Mouse (Mus musculus) stomach, embryonic 15.5 days (tissue): Measurements from ENCODE around the gene Apol9b. TPM values are rescaled to one million over a fixed set of nuclear protein-coding genes. Genes with fewer than 3 reads are reported as not detected.
"Not testable (repeated sequence)": the region's sequence is repeated elsewhere in the genome, so short reads cannot be mapped to it uniquely, and the experiment has no call there.

ENCODE experiments used
- ATAC-seq: fragments of 200-750 bp; cut with Nextera tagmentation; 2 replicates; pipeline ENCODE4 v1.8.0; 2017; ENCODE audit warnings: low read depth, moderate number of reproducible peaks, moderate TSS enrichment; ENCODE audit not compliant: insufficient read depth, low FRiP score
- H3K27ac ChIP-seq: fragments of 300-500 bp; sonication (generic); 2 replicates; pipeline ENCODE4 v1.5.1; 2015; ENCODE audit warnings: mild to moderate bottlenecking, inconsistent platforms
- H3K27me3 ChIP-seq: fragments of 300-500 bp; sonication (generic); replicated peaks from 2 replicates; pipeline ENCODE4 v1.6.1; 2015; ENCODE audit warnings: inconsistent platforms
- H3K36me3 ChIP-seq: fragments of 300-500 bp; sonication (generic); 2 replicates; pipeline ENCODE4 v1.6.1; 2015; ENCODE audit warnings: inconsistent platforms
- H3K4me1 ChIP-seq: fragments of 300-500 bp; sonication (generic); 2 replicates; pipeline ENCODE4 v1.6.1; 2015; ENCODE audit warnings: inconsistent platforms
- H3K4me2 ChIP-seq: fragments of 300-500 bp; sonication (generic); 2 replicates; pipeline ENCODE4 v1.6.1; 2015; ENCODE audit warnings: mild to moderate bottlenecking, inconsistent platforms
- H3K4me3 ChIP-seq: fragments of 300-500 bp; sonication (generic); replicated peaks from 2 replicates; pipeline ENCODE4 v1.5.1; 2015; ENCODE audit warnings: inconsistent platforms
- H3K9ac ChIP-seq: fragments of 300-500 bp; sonication (generic); 2 replicates; pipeline ENCODE4 v1.6.1; 2015; ENCODE audit warnings: inconsistent platforms
- H3K9me3 ChIP-seq: fragments of 300-500 bp; sonication (generic); 2 replicates; pipeline ENCODE4 v1.6.1; 2016; ENCODE audit warnings: inconsistent platforms
- WGBS: fragments of 180-500 bp; shearing (Covaris S2); methylation state at CpG from one replicate; pipeline ENCODE4 v1.1.7; 2015; 5-methylcytosine and 5-hydroxymethylcytosine counted together
- polyA plus RNA-seq: library from polyadenylated mRNA; unstranded; fragments of >200 nt; fragmentation: Nextera tagmentation; extraction: Ambion mirVana; gene quantifications from 2 replicates; pipeline ENCODE4 v1.2.1, GENCODE M21; 2015

The Apol9b gene
- polyA plus RNA-seq, 1 experiment from 2014 or later = 0.13 TPM

DNA sequence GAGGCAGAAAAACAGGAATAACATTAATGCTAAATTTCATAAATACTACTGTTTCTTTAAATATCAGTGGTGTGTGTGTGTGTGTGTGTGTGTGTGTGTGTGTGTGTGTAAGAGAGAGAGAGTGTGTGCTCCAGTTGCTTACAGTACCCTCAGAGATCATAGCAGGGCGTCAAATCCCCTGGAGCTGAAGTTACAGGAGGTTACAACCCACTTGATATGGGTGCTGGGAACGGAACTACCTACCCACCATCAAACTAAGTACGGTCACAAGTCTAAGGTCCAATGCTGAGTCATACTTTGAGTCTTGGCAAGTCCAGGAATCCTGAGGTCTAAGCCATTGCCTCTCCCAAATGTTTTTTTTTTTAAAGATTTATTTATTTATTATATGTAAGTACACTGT, 1.1 kb upstream of the Apol9b start:
- 78% methylated on average over 3 of the region's 3 CpGs for WGBS
- not testable (repeated sequence) for H3K4me1 ChIP-seq, H3K9me3 ChIP-seq, H3K36me3 ChIP-seq, ATAC-seq, H3K4me2 ChIP-seq, H3K4me3 ChIP-seq, H3K27me3 ChIP-seq, H3K27ac ChIP-seq, H3K9ac ChIP-seq

DNA sequence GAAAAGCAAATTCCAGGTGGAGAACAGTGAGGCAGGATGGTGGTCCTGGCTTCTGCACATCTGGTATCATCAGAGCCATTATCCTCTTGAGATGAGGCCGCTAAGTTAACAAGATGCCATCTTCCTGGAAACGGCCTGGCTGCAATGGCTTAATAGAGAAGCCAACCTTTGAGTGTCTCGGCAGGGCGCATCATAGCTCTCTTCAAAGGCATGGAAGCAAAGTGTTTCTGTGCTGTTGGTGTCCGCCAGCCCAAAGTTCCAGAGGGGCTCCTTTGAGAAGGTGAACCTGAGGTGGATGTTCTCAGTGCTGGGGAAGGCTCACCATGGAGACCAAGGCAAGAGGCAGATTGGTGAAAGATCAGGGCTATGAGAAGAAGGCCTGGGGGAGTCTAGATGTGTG, 2.8 kb downstream of the Apol9b start:
- Histone ChIP-seq H3K4me3 (no peak overlapping the region), H3K27me3 (no peaks in the 10 kb centered on the region), H3K9me3 (no peaks in the 10 kb centered on the region), H3K27ac (no peak overlapping the region), H3K9ac (no peak overlapping the region), H3K4me2 (no peak overlapping the region), H3K4me1 (no peaks in the 10 kb centered on the region), H3K36me3 (no peaks in the 10 kb centered on the region)
- ATAC-seq = no peak
- WGBS = 91% methylated on average over 5 of the region's 5 CpGs

DNA sequence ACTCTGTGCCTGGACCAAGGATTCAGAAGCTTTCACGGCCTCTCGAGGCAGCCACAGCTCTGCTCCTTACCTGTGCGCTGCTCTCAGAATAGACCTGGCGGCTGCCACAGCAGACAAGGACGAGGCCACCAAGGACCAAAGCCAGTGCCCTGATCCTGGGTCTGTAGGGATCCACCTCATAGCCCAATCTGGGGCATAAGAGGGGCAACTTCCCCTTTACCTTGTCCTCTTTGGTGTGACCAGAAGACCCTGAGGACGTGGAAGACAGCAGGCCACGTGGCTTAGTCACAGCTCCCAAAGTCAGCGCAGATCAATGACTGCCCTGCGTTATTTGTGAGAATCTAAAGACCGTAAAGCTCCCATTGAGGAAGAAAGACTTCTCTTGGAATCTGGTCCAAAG, 4.0 kb downstream of the Apol9b start:
- not testable (repeated sequence) for H3K36me3 ChIP-seq, H3K4me1 ChIP-seq, H3K9me3 ChIP-seq, H3K9ac ChIP-seq, H3K27me3 ChIP-seq, H3K4me3 ChIP-seq, H3K4me2 ChIP-seq, H3K27ac ChIP-seq, ATAC-seq
- 72% methylated on average over 10 of the region's 10 CpGs for WGBS

DNA sequence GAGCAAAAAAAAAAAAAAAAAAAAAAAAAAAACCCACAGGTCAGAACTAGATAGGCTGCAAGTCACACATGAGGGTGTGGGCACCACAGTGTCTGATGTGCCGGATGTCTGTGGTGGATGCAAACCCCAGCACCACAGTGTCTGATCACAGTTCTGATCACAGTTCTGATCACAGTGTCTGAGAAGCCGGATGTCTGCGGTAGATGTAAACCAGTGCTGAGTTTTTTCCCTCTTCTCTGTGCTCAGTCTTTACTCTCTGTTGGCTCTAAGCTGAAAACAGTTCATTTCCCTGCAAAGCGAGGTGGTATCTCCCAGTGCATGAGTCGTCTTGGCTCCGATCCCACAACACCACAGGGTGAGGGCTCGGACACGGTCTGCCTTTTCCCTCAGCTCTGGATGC, 4.5 kb downstream of the Apol9b start:
- ATAC-seq, H3K36me3 ChIP-seq, H3K27me3 ChIP-seq, H3K9me3 ChIP-seq, H3K4me2 ChIP-seq, H3K9ac ChIP-seq, H3K4me3 ChIP-seq, H3K4me1 ChIP-seq, H3K27ac ChIP-seq: not testable (repeated sequence)
- 57% methylated on average over 8 of the region's 8 CpGs for WGBS

DNA sequence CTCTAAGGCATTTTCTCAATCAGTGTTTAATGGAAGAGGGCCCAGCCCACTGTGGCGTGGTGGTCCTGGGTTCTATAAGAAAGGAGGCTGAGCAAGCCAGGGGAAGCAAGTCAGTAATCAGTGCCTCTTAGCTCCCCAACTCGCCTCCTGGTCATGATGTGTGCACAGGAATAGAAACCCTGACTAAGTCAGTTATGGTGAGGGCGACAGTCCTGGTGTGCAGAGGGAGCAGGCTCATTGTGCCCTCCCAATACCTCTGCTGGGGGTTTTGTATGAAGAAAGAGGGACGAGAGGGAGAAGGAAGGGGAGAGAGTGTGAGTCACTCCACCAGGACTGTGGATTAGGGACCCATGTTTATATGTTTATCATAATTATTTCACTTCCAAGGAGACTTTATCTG, 5.1 kb downstream of the Apol9b start:
- ATAC-seq, H3K4me3 ChIP-seq, H3K9me3 ChIP-seq, H3K4me1 ChIP-seq, H3K9ac ChIP-seq, H3K36me3 ChIP-seq, H3K27me3 ChIP-seq, H3K4me2 ChIP-seq, H3K27ac ChIP-seq: not testable (repeated sequence)
- 63% methylated on average over 4 of the region's 4 CpGs for WGBS

DNA sequence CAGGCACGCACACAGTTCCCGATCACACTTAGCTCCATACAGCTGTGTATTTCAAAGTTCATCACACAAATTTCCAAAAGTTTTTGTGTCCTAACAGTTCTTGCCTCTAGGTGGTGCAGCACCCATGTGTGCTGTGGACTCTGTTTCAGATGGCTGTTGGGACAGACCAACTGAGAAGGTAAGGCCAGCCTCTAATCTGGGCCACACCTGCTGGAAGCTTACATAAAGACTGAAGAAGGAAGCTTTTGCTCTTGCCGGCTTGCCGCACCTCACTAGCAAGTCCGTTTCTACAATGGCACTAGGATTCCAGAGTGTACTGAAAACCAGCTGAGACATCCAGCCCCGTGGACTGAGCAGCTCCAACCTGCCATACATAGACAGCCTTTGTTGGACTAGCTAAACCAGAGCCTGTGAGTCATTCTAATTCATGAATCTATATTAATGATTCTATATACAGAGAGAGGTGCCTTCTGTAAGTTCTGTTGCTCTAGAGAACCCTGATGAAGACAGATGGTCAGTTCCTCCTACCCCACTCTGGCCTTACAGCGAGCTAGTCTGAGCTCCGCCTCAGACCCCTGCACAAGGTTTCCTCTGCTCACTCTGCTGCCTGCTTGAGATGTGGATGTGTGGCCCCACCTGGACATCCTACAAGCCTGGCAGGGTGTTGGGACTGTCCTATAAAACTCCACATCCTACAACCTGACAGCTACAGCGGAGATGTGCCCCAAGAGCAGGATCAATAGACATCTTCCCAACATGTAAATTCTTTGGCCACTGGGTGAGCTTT, 11.9 kb downstream of the Apol9b start:
- no peaks in the 10 kb centered on the region for H3K4me1 ChIP-seq
- WGBS = 66% methylated on average over 9 of the region's 9 CpGs
- H3K27ac ChIP-seq = no peak overlapping the region
- H3K27me3 ChIP-seq = no peaks in the 10 kb centered on the region
- H3K9me3 ChIP-seq = no peaks in the 10 kb centered on the region
- H3K36me3 ChIP-seq = no peaks in the 10 kb centered on the region
- H3K4me2 ChIP-seq = no peak overlapping the region
- no peak overlapping the region for H3K9ac ChIP-seq
- H3K4me3 ChIP-seq = no peak overlapping the region
- ATAC-seq = peak; percentile 72

DNA sequence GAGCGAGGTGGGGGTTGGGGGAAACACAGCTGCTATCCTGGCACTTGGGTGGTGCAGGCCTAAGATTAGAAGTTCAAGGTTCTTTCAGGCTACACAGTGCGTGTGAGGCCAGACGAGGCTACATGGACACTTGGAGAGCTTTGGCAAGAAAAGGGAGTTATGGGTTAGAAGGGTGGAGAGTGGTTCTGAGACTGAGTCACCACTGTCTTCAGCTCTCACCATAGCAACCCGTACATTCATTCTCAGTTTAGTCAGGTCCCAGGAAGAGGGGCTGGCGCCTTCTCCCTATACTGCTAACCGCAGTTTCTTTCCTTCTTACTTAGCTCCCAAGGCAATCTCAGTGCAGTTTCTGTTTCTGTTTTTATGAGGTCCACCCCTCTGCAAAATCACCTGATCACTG, 12.7 kb downstream of the Apol9b start:
- not testable (repeated sequence) for H3K27me3 ChIP-seq, ATAC-seq, H3K27ac ChIP-seq, H3K36me3 ChIP-seq, H3K9me3 ChIP-seq, H3K4me1 ChIP-seq, H3K4me2 ChIP-seq, H3K4me3 ChIP-seq, H3K9ac ChIP-seq
- WGBS = 63% methylated on average over 6 of the region's 6 CpGs

DNA sequence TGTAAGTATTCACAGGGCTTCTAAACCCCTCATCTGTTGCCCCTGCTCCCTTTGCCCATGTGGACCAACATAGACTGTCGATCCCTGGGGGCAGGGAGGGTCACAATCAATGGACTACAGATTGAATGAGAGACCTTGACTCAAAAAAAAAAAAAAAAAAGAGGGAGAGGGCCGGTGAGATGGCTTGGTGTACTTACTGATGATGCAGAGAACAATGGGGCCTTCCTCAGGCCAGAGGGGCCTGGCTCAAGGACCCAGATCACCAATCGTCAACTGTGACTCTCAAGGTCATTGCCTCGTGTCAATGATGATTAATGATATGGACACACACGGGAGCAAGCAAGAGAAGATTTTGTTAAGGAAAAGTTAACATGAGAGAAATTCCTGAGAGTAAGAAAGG, 15.8 kb downstream of the Apol9b start:
- Histone ChIP-seq H3K9me3 (no peaks in the 10 kb centered on the region), H3K9ac (no peak overlapping the region), H3K4me2 (no peak overlapping the region), H3K4me1 (no peaks in the 10 kb centered on the region), H3K4me3 (no peak overlapping the region), H3K27me3 (0 out of 2 replicates have a peak, but pooled peaks cover 3% of the 10 kb centered on the region), H3K36me3 (no peaks in the 10 kb centered on the region), H3K27ac (no peak overlapping the region)
- no peak for ATAC-seq
- 30% methylated on average over 5 of the region's 5 CpGs for WGBS

DNA sequence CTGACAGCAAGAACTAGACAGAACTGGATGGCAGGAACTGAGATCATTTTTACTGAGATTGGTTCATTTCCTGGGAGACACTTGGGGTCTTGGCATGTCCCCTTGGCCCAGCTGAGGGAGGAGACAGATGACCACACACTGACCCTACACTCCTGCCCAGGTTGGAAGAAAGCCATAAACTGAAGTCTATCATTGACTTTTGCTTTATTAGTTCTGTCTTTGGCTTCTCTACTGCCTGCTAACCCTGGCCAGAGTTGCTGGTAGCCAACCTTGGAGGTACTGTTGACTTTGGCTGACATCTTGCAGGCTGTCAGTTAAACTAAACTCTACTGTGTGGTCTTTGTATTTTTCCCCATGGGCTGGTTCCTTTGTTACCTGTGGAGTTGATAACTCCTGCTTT, 16.2 kb downstream of the Apol9b start:
- no peaks in the 10 kb centered on the region for H3K36me3 ChIP-seq
- H3K4me3 ChIP-seq = no peak overlapping the region
- H3K27ac ChIP-seq = no peak overlapping the region
- H3K4me2 ChIP-seq = no peak overlapping the region
- no peaks in the 10 kb centered on the region for H3K9me3 ChIP-seq
- 0 out of 2 replicates have a peak, but pooled peaks cover 3% of the 10 kb centered on the region for H3K27me3 ChIP-seq
- H3K4me1 ChIP-seq = no peaks in the 10 kb centered on the region
- H3K9ac ChIP-seq = no peak overlapping the region
- no peak for ATAC-seq

DNA sequence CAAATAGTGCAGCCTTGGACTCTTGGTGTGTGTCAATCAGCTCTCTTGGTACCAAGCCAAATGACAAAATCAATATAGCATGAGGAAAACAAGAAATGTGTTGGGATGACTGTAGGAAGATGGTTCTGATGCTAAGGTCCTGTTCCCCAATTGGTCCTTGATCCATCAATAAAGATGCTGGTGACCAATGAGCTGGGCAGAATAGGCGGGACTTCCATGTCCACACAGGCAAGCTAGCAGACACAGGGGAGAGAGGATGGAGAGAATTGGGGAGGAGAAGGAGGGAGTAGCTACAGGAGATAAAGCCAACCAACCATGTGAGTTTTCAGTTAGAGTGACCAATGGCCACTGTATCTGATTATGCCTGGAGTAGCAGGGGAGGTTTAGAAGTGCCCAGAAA, 17.5 kb downstream of the Apol9b start:
- 100% methylated on average over 1 of the region's 1 CpGs for WGBS
- Histone ChIP-seq H3K9ac (no peak overlapping the region), H3K4me1 (no peaks in the 10 kb centered on the region), H3K27ac (no peak overlapping the region), H3K36me3 (no peaks in the 10 kb centered on the region), H3K9me3 (no peaks in the 10 kb centered on the region), H3K4me3 (no peak overlapping the region), H3K4me2 (no peak overlapping the region), H3K27me3 (0 out of 2 replicates have a peak, but pooled peaks cover 3% of the 10 kb centered on the region)
- ATAC-seq = no peak

DNA sequence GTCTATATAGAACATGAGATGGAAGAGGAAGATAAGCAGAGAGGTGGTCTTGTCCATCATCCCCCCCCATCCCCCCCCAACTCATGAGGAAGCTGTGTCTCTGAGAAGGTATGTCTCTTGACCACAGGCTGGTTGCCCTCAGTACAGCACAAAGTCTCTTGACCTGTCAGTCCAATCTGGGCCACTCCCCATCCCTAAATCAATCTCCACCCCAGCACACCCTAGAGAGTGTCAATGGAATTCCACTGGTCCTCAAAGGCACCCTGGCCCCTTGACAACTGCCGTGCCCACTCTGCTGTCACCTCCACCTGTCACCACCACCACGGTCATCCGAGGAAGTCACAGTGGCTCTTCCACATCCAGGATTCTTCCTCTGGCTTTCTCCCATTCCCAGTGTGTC, 19.6 kb downstream of the Apol9b start:
- H3K9me3 ChIP-seq = no peaks in the 10 kb centered on the region

DNA sequence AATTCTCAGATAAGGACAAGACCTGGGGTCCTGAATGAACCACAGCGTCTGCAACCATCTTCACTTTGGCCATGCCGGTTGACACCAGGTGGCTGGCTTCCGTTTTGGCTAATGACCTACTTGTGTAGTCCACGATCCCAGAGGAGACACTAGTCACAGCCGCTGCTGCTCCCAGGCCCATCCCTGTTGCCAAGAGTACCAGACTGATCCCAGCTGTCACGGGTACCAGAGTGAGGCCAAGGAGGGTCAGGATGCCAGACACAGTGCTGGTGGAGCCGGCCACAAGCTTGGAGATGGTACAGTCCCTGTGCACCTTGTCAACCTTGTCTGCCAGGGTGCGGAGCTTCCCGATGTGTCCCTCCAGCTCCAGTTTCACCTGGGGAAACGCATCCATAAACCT, 20.9 kb downstream of the Apol9b start:
- H3K27me3 ChIP-seq = 0 out of 2 replicates have a peak, but pooled peaks cover 3% of the 10 kb centered on the region

More for the DNA sequence above, 19.6 kb downstream of the Apol9b start:
- H3K27ac ChIP-seq = no peak overlapping the region
- no peak for ATAC-seq
- no peaks in the 10 kb centered on the region for H3K4me1 ChIP-seq
- H3K4me3 ChIP-seq = no peak overlapping the region
- no peaks in the 10 kb centered on the region for H3K36me3 ChIP-seq
- H3K4me2 ChIP-seq = no peak overlapping the region
- no peak overlapping the region for H3K9ac ChIP-seq
- H3K27me3 ChIP-seq = 0 out of 2 replicates have a peak, but pooled peaks cover 3% of the 10 kb centered on the region
- WGBS = 76% methylated on average over 3 of the region's 3 CpGs

DNA sequence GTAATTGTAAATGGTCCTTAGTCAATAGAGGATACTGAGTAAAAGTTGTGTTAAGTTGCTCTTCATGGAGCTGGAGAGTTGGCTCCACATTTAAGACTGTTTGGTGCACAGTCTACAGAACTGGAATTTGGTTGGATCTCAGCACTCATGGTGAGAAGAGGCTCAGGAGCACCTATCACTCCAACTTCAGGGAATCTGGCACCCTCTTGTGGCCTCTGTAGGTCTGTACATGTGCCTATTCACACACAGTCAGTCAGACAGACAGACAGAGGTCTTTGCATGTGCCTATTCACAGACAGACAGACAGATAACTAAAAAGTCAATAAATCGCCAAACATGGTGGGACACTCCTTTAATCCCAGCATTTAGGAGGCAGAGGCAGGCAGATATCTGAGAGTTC, 21.6 kb downstream of the Apol9b start:
- 33% methylated on average over 1 of the region's 1 CpGs for WGBS
- H3K9me3 ChIP-seq = no peaks in the 10 kb centered on the region
- H3K27ac ChIP-seq = no peak overlapping the region
- no peak for ATAC-seq
- H3K36me3 ChIP-seq = no peaks in the 10 kb centered on the region
- 0 out of 2 replicates have a peak, but pooled peaks cover 3% of the 10 kb centered on the region for H3K27me3 ChIP-seq
- no peak overlapping the region for H3K9ac ChIP-seq
- H3K4me2 ChIP-seq = no peak overlapping the region
- no peaks in the 10 kb centered on the region for H3K4me1 ChIP-seq
- H3K4me3 ChIP-seq = no peak overlapping the region

More for the DNA sequence above, 20.9 kb downstream of the Apol9b start:
- H3K4me3 ChIP-seq = no peak overlapping the region
- no peak overlapping the region for H3K27ac ChIP-seq
- no peak for ATAC-seq
- 89% methylated on average over 10 of the region's 10 CpGs for WGBS
- H3K4me2 ChIP-seq = no peak overlapping the region
- H3K36me3 ChIP-seq = no peaks in the 10 kb centered on the region
- H3K4me1 ChIP-seq = no peaks in the 10 kb centered on the region
- no peak overlapping the region for H3K9ac ChIP-seq
- H3K9me3 ChIP-seq = no peaks in the 10 kb centered on the region
